Mouse (Mus musculus) stomach, embryonic 15.5 days (tissue): ENCODE measurements around the gene Pde6d. TPM values are rescaled to one million over a fixed set of nuclear protein-coding genes. Genes with fewer than 3 reads are reported as not detected.

Experiments
- ATAC-seq: fragments of 200-750 bp; cut with Nextera tagmentation; 2 replicates; pipeline ENCODE4 v1.8.0; 2017; ENCODE audit warnings: low read depth, moderate number of reproducible peaks, moderate TSS enrichment; ENCODE audit not compliant: insufficient read depth, low FRiP score
- H3K27ac ChIP-seq: fragments of 300-500 bp; sonication (generic); 2 replicates; pipeline ENCODE4 v1.5.1; 2015; ENCODE audit warnings: mild to moderate bottlenecking, inconsistent platforms
- H3K27me3 ChIP-seq: fragments of 300-500 bp; sonication (generic); replicated peaks from 2 replicates; pipeline ENCODE4 v1.6.1; 2015; ENCODE audit warnings: inconsistent platforms
- H3K36me3 ChIP-seq: fragments of 300-500 bp; sonication (generic); 2 replicates; pipeline ENCODE4 v1.6.1; 2015; ENCODE audit warnings: inconsistent platforms
- H3K4me1 ChIP-seq: fragments of 300-500 bp; sonication (generic); 2 replicates; pipeline ENCODE4 v1.6.1; 2015; ENCODE audit warnings: inconsistent platforms
- H3K4me2 ChIP-seq: fragments of 300-500 bp; sonication (generic); 2 replicates; pipeline ENCODE4 v1.6.1; 2015; ENCODE audit warnings: mild to moderate bottlenecking, inconsistent platforms
- H3K4me3 ChIP-seq: fragments of 300-500 bp; sonication (generic); replicated peaks from 2 replicates; pipeline ENCODE4 v1.5.1; 2015; ENCODE audit warnings: inconsistent platforms
- H3K9ac ChIP-seq: fragments of 300-500 bp; sonication (generic); 2 replicates; pipeline ENCODE4 v1.6.1; 2015; ENCODE audit warnings: inconsistent platforms
- H3K9me3 ChIP-seq: fragments of 300-500 bp; sonication (generic); 2 replicates; pipeline ENCODE4 v1.6.1; 2016; ENCODE audit warnings: inconsistent platforms
- WGBS: fragments of 180-500 bp; shearing (Covaris S2); methylation state at CpG from one replicate; pipeline ENCODE4 v1.1.7; 2015; 5-methylcytosine and 5-hydroxymethylcytosine counted together
- polyA plus RNA-seq: library from polyadenylated mRNA; unstranded; fragments of >200 nt; fragmentation: Nextera tagmentation; extraction: Ambion mirVana; gene quantifications from 2 replicates; pipeline ENCODE4 v1.2.1, GENCODE M21; 2015

Pde6d gene
- polyA plus RNA-seq, 1 experiment from 2014 or later, result 53.7 TPM

GRCm38 (mm10) chr1:86598516-86598915 is 16.1 kb upstream of the Pde6d start:
- Histone ChIP-seq H3K4me3 (no peak overlapping the region), H3K27me3 (no peaks in the 10 kb centered on the region), H3K4me2 (no peak overlapping the region), H3K9ac (no peak overlapping the region), H3K9me3 (no peaks in the 10 kb centered on the region), H3K36me3 (peaks cover 38% of the 10 kb centered on the region), H3K27ac (no peak overlapping the region), H3K4me1 (no peaks in the 10 kb centered on the region)
- ATAC-seq, result no peak
- WGBS, result 67% methylated on average over 3 of the region's 3 CpGs

DNA sequence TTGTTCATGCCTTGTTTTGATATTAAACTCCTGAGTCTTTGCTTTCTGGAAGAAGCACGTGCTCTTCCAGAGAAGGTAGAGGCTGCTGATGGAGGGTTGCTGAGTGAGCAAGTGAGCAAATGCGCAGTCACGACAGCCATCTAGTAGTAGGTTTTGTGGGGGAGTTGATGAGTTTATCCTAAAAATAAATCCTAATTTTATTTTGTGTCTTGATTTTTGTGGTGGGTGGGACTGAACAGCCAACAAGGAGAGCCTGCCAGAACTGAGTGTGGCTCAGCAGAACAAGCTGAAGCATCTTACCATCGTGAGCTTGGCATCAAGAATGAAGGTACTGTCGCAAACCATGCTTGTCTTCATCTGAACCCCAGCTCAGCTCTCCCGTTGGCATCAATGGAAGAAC is 14.1 kb upstream of the Pde6d start:
- WGBS, result 89% methylated on average over 6 of the region's 6 CpGs
- Histone ChIP-seq H3K4me2 (no peak overlapping the region), H3K27ac (no peak overlapping the region), H3K27me3 (no peaks in the 10 kb centered on the region), H3K9ac (no peak overlapping the region), H3K4me3 (no peak overlapping the region), H3K36me3 (peaks cover 25% of the 10 kb centered on the region), H3K9me3 (no peaks in the 10 kb centered on the region), H3K4me1 (no peaks in the 10 kb centered on the region)
- ATAC-seq, result no peak

GRCm38 (mm10) chr1:86595315-86595714 is 12.9 kb upstream of the Pde6d start:
- 83% methylated on average over 6 of the region's 6 CpGs for WGBS
- H3K4me3 ChIP-seq, result no peak overlapping the region
- no peak for ATAC-seq
- H3K4me1 ChIP-seq, result no peaks in the 10 kb centered on the region
- no peak overlapping the region for H3K4me2 ChIP-seq
- no peak overlapping the region for H3K27ac ChIP-seq
- no peaks in the 10 kb centered on the region for H3K27me3 ChIP-seq
- H3K9me3 ChIP-seq, result no peaks in the 10 kb centered on the region
- no peak overlapping the region for H3K9ac ChIP-seq
- peaks cover 15% of the 10 kb centered on the region; the same call in 1 of the 2 replicates for H3K36me3 ChIP-seq

GRCm38 (mm10) chr1:86594539-86594938 is 12.1 kb upstream of the Pde6d start:
- H3K4me2 ChIP-seq, result no peak overlapping the region
- H3K4me3 ChIP-seq, result no peak overlapping the region
- H3K36me3 ChIP-seq, result peaks cover 13% of the 10 kb centered on the region; the same call in 1 of the 2 replicates
- no peak overlapping the region for H3K27ac ChIP-seq
- WGBS, result 86% methylated on average over 7 of the region's 7 CpGs
- H3K27me3 ChIP-seq, result no peaks in the 10 kb centered on the region
- no peaks in the 10 kb centered on the region for H3K9me3 ChIP-seq
- no peak overlapping the region for H3K9ac ChIP-seq
- H3K4me1 ChIP-seq, result no peaks in the 10 kb centered on the region
- no peak for ATAC-seq

- Histone ChIP-seq H3K27me3 (no peaks in the 10 kb centered on the region), H3K36me3 (no peaks in the 10 kb centered on the region), H3K4me2 (peak overlapping the region; percentile 90), H3K9ac (peak overlapping the region; percentile 90), H3K4me3 (peak overlapping the region; percentile 96), H3K4me1 (0 out of 2 replicates have a peak, but pooled peaks cover 2% of the 10 kb centered on the region), H3K27ac (no peak overlapping the region), H3K9me3 (no peaks in the 10 kb centered on the region)
- ATAC-seq, result no peak
- WGBS, result 0% methylated on average over 26 of the region's 26 CpGs
Observed at GRCm38 (mm10) chr1:86586992-86587391, 4.6 kb upstream of the Pde6d start.

DNA sequence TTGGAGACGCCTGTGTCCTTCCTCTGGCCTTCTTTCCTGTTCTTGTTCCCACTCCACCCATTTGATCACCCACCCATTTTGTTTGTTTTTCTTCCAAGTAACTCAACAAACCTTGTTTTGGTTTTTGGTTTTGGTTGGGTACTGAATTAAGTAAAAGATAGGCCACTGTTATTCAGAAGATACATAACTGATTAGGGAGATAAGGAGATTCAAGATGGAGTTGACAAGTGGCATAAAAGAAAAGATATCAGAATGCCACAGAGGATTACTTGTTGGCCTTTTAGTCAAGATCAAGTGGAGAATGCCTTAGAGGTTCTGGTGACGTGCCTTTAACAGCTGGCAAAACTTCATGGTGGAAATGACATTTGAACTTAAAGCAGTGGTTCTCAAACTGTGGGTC is 1.3 kb upstream of the Pde6d start:
- Histone ChIP-seq H3K9me3 (no peaks in the 10 kb centered on the region), H3K9ac (no peak overlapping the region), H3K4me1 (peaks cover 5% of the 10 kb centered on the region; the same call in 1 of the 2 replicates), H3K4me3 (no peak overlapping the region; the same call in 1 of the 2 replicates), H3K27ac (no peak overlapping the region), H3K27me3 (no peaks in the 10 kb centered on the region), H3K36me3 (no peaks in the 10 kb centered on the region), H3K4me2 (peak overlapping the region; percentile 80; the same call in 1 of the 2 replicates)
- no peak for ATAC-seq
- 52% methylated on average over 2 of the region's 2 CpGs for WGBS

DNA sequence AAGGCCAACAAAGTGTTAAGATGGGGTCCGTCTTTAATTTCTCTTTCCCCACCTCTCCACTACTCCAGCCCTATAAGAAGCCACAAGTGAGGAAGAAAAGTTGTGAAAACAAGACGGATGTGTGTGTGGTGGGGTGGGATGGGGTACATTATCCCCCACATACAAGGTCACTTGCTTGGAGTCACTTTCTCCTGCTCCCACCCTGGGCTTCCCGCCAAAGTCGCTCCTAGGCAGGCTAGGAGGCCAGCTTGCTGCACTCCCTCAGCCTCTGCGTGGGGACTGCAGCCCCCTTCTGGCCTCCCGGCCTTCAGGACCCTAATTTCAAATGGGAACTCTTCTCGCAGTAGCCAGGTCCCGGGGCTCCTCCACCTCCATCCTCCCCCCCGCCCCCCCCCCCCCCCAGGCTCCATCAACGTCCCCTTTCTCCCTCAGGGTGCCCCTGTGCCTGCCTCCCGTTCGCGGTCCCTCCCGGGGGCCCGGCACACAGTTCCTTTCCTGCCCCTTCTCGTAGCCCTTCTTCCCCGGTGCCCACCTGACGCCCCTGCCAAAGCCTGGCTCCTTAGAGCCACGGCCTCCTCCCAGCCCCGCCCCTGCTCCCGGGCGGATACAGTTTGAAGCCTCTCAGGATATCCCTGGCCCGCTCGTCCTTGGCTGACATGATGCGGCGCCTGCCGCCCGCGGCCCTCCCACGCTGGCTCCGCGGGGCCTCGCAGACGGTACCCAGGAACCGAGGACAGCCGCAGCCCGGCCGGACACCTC is 558 bp downstream of the Pde6d start:
- Histone ChIP-seq H3K4me1 (peaks cover 3% of the 10 kb centered on the region; the same call in 1 of the 2 replicates), H3K9me3 (no peaks in the 10 kb centered on the region), H3K4me3 (peak overlapping the region; percentile 71), H3K27me3 (no peaks in the 10 kb centered on the region), H3K4me2 (peak overlapping the region; percentile 80), H3K27ac (no peak overlapping the region; the same call in 1 of the 2 replicates), H3K36me3 (no peaks in the 10 kb centered on the region), H3K9ac (peak overlapping the region; percentile 73)
- ATAC-seq, result peak; percentile 63
- WGBS, result 1% methylated on average over 37 of the region's 38 CpGs

- no peak for ATAC-seq
- H3K27me3 ChIP-seq, result no peaks in the 10 kb centered on the region
- no peaks in the 10 kb centered on the region for H3K9me3 ChIP-seq
- 0 out of 2 replicates have a peak, but pooled peaks cover 3% of the 10 kb centered on the region for H3K36me3 ChIP-seq
- peaks cover 3% of the 10 kb centered on the region; the same call in 1 of the 2 replicates for H3K4me1 ChIP-seq
- no peak overlapping the region for H3K4me3 ChIP-seq
- no peak overlapping the region for H3K9ac ChIP-seq
- H3K27ac ChIP-seq, result no peak overlapping the region
- 68% methylated on average over 6 of the region's 6 CpGs for WGBS
- H3K4me2 ChIP-seq, result no peak overlapping the region
Observed at GRCm38 (mm10) chr1:86580426-86580825, 2.0 kb downstream of the Pde6d start.

GRCm38 (mm10) chr1:86571941-86572340 is 10.5 kb downstream of the Pde6d start:
- Histone ChIP-seq H3K4me1 (no peaks in the 10 kb centered on the region), H3K4me2 (no peak overlapping the region), H3K27ac (no peak overlapping the region), H3K36me3 (0 out of 2 replicates have a peak, but pooled peaks cover 3% of the 10 kb centered on the region), H3K4me3 (no peak overlapping the region), H3K9ac (no peak overlapping the region), H3K27me3 (no peaks in the 10 kb centered on the region), H3K9me3 (no peaks in the 10 kb centered on the region)
- whole genome bisulfite sequencing, result 75% methylated on average over 4 of the region's 4 CpGs
- no peak for ATAC-seq

DNA sequence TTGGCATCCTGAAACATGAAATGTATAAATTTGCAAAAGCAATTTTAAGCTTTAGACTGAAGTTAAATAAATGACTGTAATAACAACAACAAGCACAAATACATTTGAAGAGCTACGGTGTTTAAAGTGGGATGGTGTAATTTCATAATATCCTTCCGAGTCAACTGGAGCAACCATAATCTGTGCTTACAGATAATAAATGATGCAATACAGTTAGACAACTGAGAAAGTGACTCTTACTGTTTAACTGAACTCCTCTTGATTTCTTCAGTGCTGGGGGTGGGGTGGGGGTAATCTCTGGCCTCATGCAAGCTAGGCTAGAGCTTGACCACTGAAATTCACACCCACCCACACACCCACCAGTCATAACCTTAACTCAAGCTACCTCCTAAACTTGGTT is 11.0 kb downstream of the Pde6d start:
- Histone ChIP-seq H3K27me3 (no peaks in the 10 kb centered on the region), H3K27ac (no peak overlapping the region), H3K4me1 (no peaks in the 10 kb centered on the region), H3K9ac (no peak overlapping the region), H3K4me3 (no peak overlapping the region), H3K9me3 (no peaks in the 10 kb centered on the region), H3K36me3 (0 out of 2 replicates have a peak, but pooled peaks cover 3% of the 10 kb centered on the region), H3K4me2 (no peak overlapping the region)
- ATAC-seq, result no peak
- WGBS, result 79% methylated on average over 2 of the region's 2 CpGs

DNA sequence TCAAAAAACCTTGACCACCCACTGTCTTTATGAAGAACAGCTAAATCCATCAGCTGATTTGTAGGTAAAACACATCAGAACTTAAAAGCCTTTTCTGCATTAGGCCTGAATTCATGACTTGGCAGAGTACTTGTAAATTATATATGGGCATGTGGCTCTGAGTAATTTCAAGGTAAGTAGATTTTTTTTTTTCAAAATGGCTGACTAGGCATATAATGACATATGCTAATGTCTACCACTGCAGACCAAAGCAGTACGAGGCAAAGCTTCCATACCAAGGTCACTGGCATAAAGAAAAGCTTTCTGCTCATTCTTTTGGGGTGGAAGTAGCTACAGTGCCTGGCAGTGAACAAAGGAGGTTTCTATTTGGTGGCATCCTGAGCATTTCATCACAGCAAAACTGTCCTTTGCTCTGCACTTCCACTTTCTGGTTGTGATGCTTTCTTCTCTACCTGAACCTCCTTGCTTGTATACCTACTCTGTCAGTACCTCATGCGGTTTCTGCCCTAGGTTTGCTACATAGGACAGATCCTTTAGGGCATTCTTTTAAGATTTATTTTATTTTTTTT is 13.1 kb downstream of the Pde6d start:
- Histone ChIP-seq H3K4me2 (no peak overlapping the region), H3K36me3 (no peaks in the 10 kb centered on the region), H3K9me3 (no peaks in the 10 kb centered on the region), H3K4me1 (no peaks in the 10 kb centered on the region), H3K27ac (no peak overlapping the region), H3K27me3 (no peaks in the 10 kb centered on the region), H3K4me3 (no peak overlapping the region), H3K9ac (no peak overlapping the region)
- no peak for ATAC-seq
- WGBS, result 91% methylated on average over 2 of the region's 2 CpGs

- WGBS, result 68% methylated on average over 2 of the region's 2 CpGs
- Histone ChIP-seq H3K4me3 (no peak overlapping the region), H3K27ac (no peak overlapping the region), H3K4me1 (no peaks in the 10 kb centered on the region), H3K36me3 (0 out of 2 replicates have a peak, but pooled peaks cover 3% of the 10 kb centered on the region), H3K9me3 (no peaks in the 10 kb centered on the region), H3K4me2 (no peak overlapping the region), H3K9ac (no peak overlapping the region), H3K27me3 (no peaks in the 10 kb centered on the region)
- ATAC-seq, result no peak
Observed at GRCm38 (mm10) chr1:86568409-86568808, 14.0 kb downstream of the Pde6d start.
